Mouse (Mus musculus) adrenal gland, adult 18-20 months (tissue): ENCODE data around the gene Fbxo33. TPM values are rescaled to one million over a fixed set of nuclear protein-coding genes. Genes with fewer than 3 reads are reported as not detected.

ENCODE experiments used
- DNase-seq, 2 experiments: peaks; one replicate each; pipeline ENCODE4 v3.0.0; 2021 to 2022; ENCODE audit warnings: low spot score in 2 of 2
- microRNA-seq, 2 experiments: library from miRNA; unstranded; fragments of <30 nt; microRNA quantifications; one replicate each; pipeline ENCODE4 v1.2.0; 2021; ENCODE audit warnings: borderline number of aligned reads in 2 of 2
- total RNA-seq, 2 experiments: library from RNA; stranded (reverse); gene quantifications; 1 replicate in 1 of 2; 2 replicates in 1 of 2; pipeline ENCODE4 v1.2.3; 2021

The Fbxo33 gene
- total RNA-seq, 2 experiments from 2014 or later = 38.3 to 47.3 TPM

DNA sequence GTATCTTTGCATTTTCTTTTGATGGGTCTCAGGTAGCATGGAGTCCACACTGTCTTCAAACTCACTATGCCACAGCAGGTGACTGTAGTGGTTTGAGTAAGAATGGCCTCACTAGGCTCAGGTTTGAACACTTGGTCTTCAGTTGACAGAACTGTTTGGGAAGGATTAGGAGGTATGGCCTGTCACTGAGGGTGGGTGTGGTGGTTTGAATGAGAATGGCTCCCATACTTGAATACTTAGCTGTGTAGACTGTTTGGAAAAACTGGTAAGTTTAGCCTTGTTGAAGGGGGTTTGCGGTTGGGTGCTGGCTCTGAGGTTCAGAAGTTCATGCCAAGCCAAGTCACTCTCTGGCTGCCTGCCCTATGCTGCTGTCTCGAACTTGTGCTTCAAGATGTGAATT lies 20.2 kb downstream of the Fbxo33 start:
- DNase-seq = no peak

DNA sequence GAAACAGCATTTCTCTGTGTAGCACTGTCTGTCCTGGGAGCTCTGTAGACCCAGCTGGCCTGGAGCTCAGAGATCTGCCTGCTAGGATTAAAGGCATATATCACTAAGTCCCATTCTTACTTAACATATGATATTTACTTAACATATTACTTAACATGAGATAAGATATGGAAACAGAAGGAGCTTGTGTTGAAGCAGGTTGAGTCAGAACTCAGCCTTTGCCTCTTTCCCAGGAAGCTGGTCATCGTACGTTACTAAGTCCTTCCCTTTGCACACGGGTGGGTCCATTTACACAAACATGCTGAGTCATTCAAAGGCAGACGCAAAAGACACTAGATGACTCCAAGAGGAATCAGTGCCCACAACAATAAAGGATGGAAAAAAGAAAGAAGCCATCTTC lies 20.8 kb downstream of the Fbxo33 start:
- DNase-seq = no peak

DNA sequence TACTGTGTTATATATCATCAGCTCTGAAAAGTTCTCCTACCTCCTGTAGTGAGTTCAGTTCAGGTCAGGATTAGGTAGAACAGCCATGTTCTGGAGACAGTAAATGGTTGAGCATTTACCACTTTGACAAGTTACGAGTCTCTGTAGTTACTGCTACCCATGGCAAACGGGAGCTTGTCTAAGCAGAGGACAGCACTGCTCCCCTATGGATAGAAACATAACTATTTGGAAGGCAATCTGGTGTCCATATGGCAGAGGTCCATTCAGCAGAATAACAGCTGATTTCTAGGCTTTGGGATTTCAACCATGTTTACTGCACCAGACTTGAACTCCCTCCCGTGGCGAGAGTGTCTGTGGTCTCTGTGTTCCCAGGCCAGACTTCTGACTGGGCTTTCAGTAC lies 23.6 kb downstream of the Fbxo33 start:
- DNase-seq = no peak

GRCm38 (mm10) chr12:59195065-59195464 lies 24.5 kb downstream of the Fbxo33 start:
- no peak for DNase-seq

DNA sequence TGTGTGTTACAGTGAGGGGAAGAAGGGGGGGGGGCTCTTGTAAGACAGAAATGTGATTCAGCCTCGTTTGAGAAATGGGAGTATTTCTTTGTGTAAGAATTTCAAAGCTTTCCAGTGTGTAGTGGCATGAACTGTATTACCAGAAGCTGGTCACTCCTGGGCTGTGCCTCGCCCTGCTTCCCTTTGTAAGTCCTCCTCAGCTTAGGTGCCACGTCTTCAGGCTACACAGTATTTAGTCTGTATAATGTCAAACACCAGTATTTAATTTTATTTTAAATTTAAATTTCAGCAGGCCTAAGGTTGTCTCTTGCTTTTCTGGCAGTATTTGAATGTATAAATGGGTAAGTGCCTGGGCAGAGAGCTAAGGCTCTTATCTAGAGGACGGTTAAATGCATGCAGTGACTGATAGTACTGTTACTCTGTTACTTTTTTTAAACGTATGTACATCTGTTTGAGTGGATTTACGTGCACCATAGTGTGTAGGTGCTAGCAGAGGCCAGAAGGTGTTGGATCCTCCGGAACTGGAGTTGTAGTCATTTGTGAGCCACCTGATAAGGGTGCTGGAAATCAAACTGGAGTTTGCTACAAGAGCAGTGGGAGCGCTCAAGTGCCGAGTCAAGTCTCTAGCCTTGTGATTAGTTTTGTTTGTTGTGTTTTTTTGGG lies 25.1 kb downstream of the Fbxo33 start:
- no peak for DNase-seq

DNA sequence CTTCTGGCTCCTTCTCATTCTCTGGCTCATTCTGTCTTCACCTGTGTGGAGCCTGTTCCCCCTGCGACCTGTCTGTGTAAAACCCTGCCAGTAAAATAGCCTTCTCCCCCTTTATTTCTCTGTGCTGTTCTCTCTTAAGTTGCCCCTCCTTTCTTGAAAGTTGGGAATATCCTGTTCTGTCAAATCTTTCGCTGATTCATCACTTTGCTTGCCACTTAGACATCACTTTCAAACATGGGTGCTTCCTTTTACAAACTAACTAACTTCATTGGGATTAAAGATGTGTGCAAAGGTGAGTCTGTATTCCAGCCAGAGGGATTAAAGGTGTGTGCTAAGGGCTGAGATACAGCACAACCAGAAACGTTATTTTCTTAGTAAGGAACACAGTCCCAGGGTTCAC lies 25.9 kb downstream of the Fbxo33 start:
- DNase-seq = no peak

DNA sequence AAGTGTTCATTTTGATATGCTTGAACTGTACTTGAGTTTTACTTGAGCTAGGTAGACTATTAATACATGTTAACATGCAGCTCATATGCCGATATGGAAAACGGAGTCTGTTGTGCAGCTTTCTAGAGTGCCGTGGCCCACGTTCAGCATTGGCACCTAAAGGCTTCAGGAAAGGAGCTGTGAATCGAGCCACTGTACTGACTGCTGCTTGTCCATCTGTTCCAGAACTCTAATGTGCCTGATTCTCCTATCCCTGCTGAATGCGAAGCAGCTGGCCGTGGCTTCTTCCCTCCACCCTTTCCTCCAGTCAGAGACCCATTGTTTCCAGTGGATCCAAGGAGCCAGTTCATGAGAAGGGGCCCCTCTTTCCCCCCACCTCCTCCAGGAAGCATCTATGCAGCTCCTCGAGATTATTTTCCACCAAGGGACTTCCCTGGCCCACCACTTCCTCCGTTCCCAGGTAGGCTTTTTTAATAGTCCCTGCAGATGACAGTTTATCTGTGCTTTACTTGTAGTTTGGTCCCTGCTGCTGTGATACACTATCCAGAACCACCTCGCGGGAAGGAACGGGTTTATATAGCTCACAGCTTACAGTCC lies 31.3 kb downstream of the Fbxo33 start:
- no peak for DNase-seq

DNA sequence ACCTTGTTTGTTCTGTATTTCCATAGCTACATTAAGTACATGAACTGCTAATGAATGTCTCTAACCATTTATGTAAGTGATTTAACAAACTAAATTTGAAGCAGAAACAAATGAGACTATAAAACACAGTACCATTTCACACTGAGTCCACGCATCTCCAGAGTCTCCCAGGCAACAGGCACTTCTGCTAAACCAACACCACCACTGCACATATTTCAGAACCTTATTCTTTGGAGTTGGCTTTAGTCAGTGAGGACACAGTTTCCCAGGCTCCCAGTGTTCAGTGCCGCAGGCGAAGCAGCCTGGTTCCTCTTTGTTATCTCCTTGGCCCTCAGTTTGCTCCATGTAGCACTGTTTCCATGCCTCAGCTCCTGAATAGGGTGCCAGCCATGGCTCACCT lies 41.7 kb downstream of the Fbxo33 start:
- DNase-seq = no peak

DNA sequence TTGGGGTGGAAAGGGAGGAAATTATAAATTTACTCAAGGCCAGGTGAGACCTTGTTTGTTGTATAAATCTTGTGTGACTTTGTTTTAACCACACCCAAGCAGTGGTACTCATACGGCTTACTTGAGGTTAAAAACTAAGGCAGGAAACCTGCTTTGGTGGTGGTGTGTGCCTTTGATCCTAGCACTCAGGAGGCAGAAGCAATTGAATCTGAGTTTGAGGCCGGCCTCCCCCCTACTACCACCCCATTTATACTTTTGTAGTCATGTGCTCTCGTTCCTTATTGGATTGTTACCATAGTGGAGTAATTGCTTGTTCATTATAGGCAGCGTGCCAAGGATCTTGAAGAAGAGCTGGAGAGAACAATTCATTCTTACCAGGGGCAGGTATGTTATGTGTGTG lies 49.6 kb downstream of the Fbxo33 start:
- DNase-seq = no peak

DNA sequence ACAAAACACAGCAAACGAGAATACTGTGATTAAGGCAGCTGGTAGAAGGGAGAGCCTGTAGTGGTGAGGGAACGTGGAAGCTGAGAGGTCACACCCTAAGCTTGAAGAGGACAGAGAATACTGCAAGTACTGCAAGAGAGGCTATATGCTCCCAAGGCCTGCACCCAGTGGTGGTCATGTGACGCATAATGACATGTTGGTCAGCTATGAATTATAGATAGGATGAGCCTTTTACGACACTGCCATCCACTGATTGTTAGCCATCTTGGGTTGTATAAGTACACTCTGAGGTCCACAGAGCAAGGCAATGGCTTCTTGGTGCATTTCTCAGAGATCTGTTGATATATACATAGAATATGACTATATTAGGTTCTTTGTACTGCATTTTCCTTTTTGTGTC lies 53.0 kb downstream of the Fbxo33 start:
- no peak for DNase-seq

DNA sequence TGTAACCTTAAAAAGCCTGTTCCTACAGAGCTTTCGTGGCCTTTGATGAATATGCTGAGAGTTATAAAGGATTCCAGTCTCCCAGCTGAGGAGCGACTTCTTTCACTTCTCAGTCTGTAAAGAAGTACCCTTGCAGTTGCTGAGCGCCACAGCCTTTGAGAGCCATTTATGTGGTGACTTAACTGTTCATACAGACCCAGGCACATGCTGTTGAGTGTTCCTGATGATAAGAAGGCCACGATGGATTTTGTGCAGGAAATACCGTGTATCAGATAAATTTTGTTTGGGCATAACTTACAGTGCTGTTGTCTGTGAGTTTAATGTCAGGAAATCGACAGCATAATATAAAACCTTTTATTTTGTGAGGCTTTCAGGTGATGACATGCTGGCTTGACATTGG lies 55.0 kb downstream of the Fbxo33 start:
- no peak for DNase-seq

GRCm38 (mm10) chr12:59162797-59163196 lies 56.7 kb downstream of the Fbxo33 start:
- no peak for DNase-seq

DNA sequence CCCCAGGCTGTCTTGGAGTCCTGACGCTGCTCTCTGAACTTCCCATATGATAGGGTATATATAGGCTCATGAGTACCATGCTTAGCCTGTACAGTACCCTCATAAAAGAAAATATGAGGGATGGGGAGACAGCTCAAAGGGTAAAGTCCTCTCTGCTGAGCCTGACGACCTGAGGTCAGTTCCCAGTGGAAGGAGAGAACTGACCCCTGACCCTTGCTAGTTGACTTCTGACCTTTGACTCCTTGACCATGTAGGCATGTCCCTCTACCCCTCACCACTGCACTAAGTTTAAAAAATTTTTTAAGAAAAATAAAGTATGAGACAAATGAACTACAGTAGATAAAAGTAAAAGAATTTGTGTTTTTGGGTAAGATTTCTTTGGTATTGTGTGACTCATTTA lies 58.4 kb downstream of the Fbxo33 start:
- DNase-seq = no peak

Small RNAs within 50 kb of the gene (microRNA-seq; reads per million reads assigned to microRNA genes)
- gene Gm27284 = 0 reads per million in 2 experiments

Other genes starting within 250 kb of the Fbxo33 start
- 10 to 100 TPM; 32.6 to 46.9 TPM for gene Sec23a, start 207.7 kb downstream of the Fbxo33 start, total RNA-seq
- 1 to 10 TPM; 7.4 to 7.7 TPM for gene Gemin2, start 206.3 kb downstream of the Fbxo33 start, total RNA-seq
- 10 to 100 TPM; 87.2 to 90.5 TPM for gene Trappc6b, start 158.3 kb downstream of the Fbxo33 start, total RNA-seq
- 10 to 100 TPM; 41.3 to 49.4 TPM for gene Pnn, start 152.8 kb downstream of the Fbxo33 start, total RNA-seq
- 100 to 1,000 TPM in 1 of 2 experiments, 10 to 100 TPM in 1; 85.7 to 150 TPM for gene Mia2, start 123.9 kb downstream of the Fbxo33 start, total RNA-seq